Comparison of ENCODE assay signal across 8 mouse cellular contexts in genomic region chr5:134747947-134748618, GRCm38 (mm10). TPM values are rescaled to one million over a fixed set of nuclear protein-coding genes. Genes with fewer than 3 reads are reported as not detected.
DNase-seq lines count a peak whose midpoint lies in the region; ATAC-seq and TF ChIP-seq lines count a peak whose summit lies in the region.

No protein-coding gene starts in this region.

- H3K9ac ChIP-seq in CH12.LX (ENCODE audit: insufficient read depth, low read depth), result no peak overlapping the region
- no peak overlapping the region for H3K9ac ChIP-seq in embryonic facial prominence, embryonic 12.5 days
- no peak overlapping the region for H3K9ac ChIP-seq in limb, embryonic 13.5 days
- H3K9ac ChIP-seq in midbrain, postnatal 0 days (replicated peaks; ENCODE audit: low read length, poor library complexity, severe bottlenecking), result no peak overlapping the region

- TF ChIP-seq POLR2A in CH12.LX (IDR thresholded peaks at IDR 0.05; ENCODE audit: low read depth, low read length), result no peak

- peak; percentile 79 to 95 for TF ChIP-seq CTCF in CH12.LX (conservative IDR thresholded peaks at IDR 0.05 in 1 of 2, IDR thresholded peaks at IDR 0.05 in 1 of 2; ENCODE audit: low read depth in 2 of 2, low read length in 2 of 2)
- TF ChIP-seq CTCF in midbrain, postnatal 0 days (IDR thresholded peaks at IDR 0.05), result peak; percentile 91

- ATAC-seq in embryonic facial prominence, embryonic 12.5 days (ENCODE audit: insufficient number of reproducible peaks, insufficient read depth, low FRiP score, low TSS enrichment), result peak; percentile 8; the same call in 1 of the 2 replicates
- ATAC-seq in limb, embryonic 13.5 days (ENCODE audit: low FRiP score, low read depth), result peak; percentile 31
- ATAC-seq in midbrain, postnatal 0 days (ENCODE audit: low FRiP score), result peak; percentile 24; the same call in 1 of the 2 replicates

- TF ChIP-seq EP300 in CH12.LX (IDR thresholded peaks at IDR 0.05; ENCODE audit: low read length), result no peak

- H3K27me3 ChIP-seq in CH12.LX (replicated peaks), result peaks cover 86% of the 10 kb centered on the region
- 0 out of 2 replicates have a peak, but pooled peaks cover 7% of the 10 kb centered on the region for H3K27me3 ChIP-seq in embryonic facial prominence, embryonic 12.5 days
- H3K27me3 ChIP-seq in heart, embryonic 10.5 days (ENCODE audit: insufficient read depth, poor library complexity, severe bottlenecking), result peaks cover 67% of the 10 kb centered on the region
- peaks cover 27% of the 10 kb centered on the region; the same call in 1 of the 2 replicates for H3K27me3 ChIP-seq in limb, embryonic 13.5 days
- no peaks in the 10 kb centered on the region for H3K27me3 ChIP-seq in midbrain, postnatal 0 days (ENCODE audit: insufficient read depth, low read length)

- no peaks in the 10 kb centered on the region for H3K36me3 ChIP-seq in CH12.LX (replicated peaks in 1 of 2; ENCODE audit: control insufficient read depth in 1 of 2, insufficient read depth in 1 of 2, low read length in 1 of 2)
- H3K36me3 ChIP-seq in embryonic facial prominence, embryonic 12.5 days, result no peaks in the 10 kb centered on the region
- no peaks in the 10 kb centered on the region for H3K36me3 ChIP-seq in heart, embryonic 10.5 days
- H3K36me3 ChIP-seq in limb, embryonic 13.5 days, result no peaks in the 10 kb centered on the region
- no peaks in the 10 kb centered on the region for H3K36me3 ChIP-seq in midbrain, postnatal 0 days (ENCODE audit: insufficient read depth, low read length)

- WGBS in embryonic facial prominence, embryonic 12.5 days, result 42% methylated on average over 6 of the region's 6 CpGs
- WGBS in heart, embryonic 10.5 days, result 49% methylated on average over 6 of the region's 6 CpGs
- WGBS in limb, embryonic 13.5 days, result 43% methylated on average over 6 of the region's 6 CpGs
- 49% methylated on average over 6 of the region's 6 CpGs for WGBS in midbrain, postnatal 0 days

- peak; percentile 64 for TF ChIP-seq RAD21 in CH12.LX (IDR thresholded peaks at IDR 0.05; ENCODE audit: low read depth, low read length)

- H3K79me2 ChIP-seq in CH12.LX (replicated peaks; ENCODE audit: control insufficient read depth, extremely low read depth, insufficient read depth, poor library complexity, severe bottlenecking), result no peaks in the 10 kb centered on the region

- dilution Hi-C loops in CH12.LX (cut with MboI; ENCODE audit: extremely low pct_ligation_motif_present, extremely low pct_unique_long_range_greater_than_20kb, low sequenced_read_pairs), result no loop called here

- no peak overlapping the region for H3K27ac ChIP-seq in CH12.LX (ENCODE audit: insufficient read depth, low read depth)
- peak overlapping the region; percentile 38 for H3K27ac ChIP-seq in embryonic facial prominence, embryonic 12.5 days
- H3K27ac ChIP-seq in heart, embryonic 10.5 days, result peak overlapping the region; percentile 16; the same call in 1 of the 2 replicates
- H3K27ac ChIP-seq in limb, embryonic 13.5 days, result peak overlapping the region; percentile 85
- no peak overlapping the region for H3K27ac ChIP-seq in midbrain, postnatal 0 days (ENCODE audit: low read depth, low read length)

- H3K4me3 ChIP-seq in CH12.LX (replicated peaks in 1 of 3; ENCODE audit: low read depth in 2 of 3, low read length in 2 of 3, poor library complexity in 1 of 3), result no peak overlapping the region
- H3K4me3 ChIP-seq in embryonic facial prominence, embryonic 12.5 days, result peak overlapping the region; percentile 40; the same call in 1 of the 2 replicates
- no peak overlapping the region for H3K4me3 ChIP-seq in heart, embryonic 10.5 days
- H3K4me3 ChIP-seq in limb, embryonic 13.5 days, result peak overlapping the region; percentile 52; the same call in 1 of the 2 replicates
- peak overlapping the region; percentile 47; the same call in 1 of the 2 replicates for H3K4me3 ChIP-seq in midbrain, postnatal 0 days (ENCODE audit: low read depth, low read length)

- H3K4me1 ChIP-seq in CH12.LX (ENCODE audit: control insufficient read depth in 1 of 2, insufficient read depth in 2 of 2), result no peaks in the 10 kb centered on the region
- peaks cover 26% of the 10 kb centered on the region for H3K4me1 ChIP-seq in embryonic facial prominence, embryonic 12.5 days
- H3K4me1 ChIP-seq in heart, embryonic 10.5 days, result peaks cover 20% of the 10 kb centered on the region
- H3K4me1 ChIP-seq in limb, embryonic 13.5 days, result peaks cover 46% of the 10 kb centered on the region
- H3K4me1 ChIP-seq in midbrain, postnatal 0 days (ENCODE audit: insufficient read depth, low read length), result peaks cover 14% of the 10 kb centered on the region

- no peaks in the 10 kb centered on the region for H3K9me3 ChIP-seq in CH12.LX (replicated peaks; ENCODE audit: low read length)
- no peaks in the 10 kb centered on the region for H3K9me3 ChIP-seq in embryonic facial prominence, embryonic 12.5 days
- H3K9me3 ChIP-seq in heart, embryonic 10.5 days, result no peaks in the 10 kb centered on the region
- no peaks in the 10 kb centered on the region for H3K9me3 ChIP-seq in limb, embryonic 13.5 days
- H3K9me3 ChIP-seq in midbrain, postnatal 0 days (ENCODE audit: low read length), result no peaks in the 10 kb centered on the region

- peak; percentile 37 for DNase-seq in CH12.LX (ENCODE audit: extremely low read depth)
- DNase-seq in adrenal gland, postnatal 36 days, result peak; percentile 67 to 81
- peak; percentile 84 for DNase-seq in heart, embryonic 10.5 days (ENCODE audit: low spot score)
- DNase-seq in kidney, adult 9 months, result peak; percentile 63
- peak; percentile 72 for DNase-seq in midbrain, postnatal 0 days (ENCODE audit: low spot score)
- peak; percentile 45 for DNase-seq in testis, postnatal 14 days (ENCODE audit: low spot score)

- H3K4me2 ChIP-seq in CH12.LX (ENCODE audit: insufficient read depth, low read depth, poor library complexity, severe bottlenecking), result no peak overlapping the region
- H3K4me2 ChIP-seq in embryonic facial prominence, embryonic 12.5 days (replicated peaks), result peak overlapping the region; percentile 78
- H3K4me2 ChIP-seq in limb, embryonic 13.5 days (replicated peaks), result peak overlapping the region; percentile 83
- H3K4me2 ChIP-seq in midbrain, postnatal 0 days (ENCODE audit: low read depth, low read length, poor library complexity, severe bottlenecking), result peak overlapping the region; percentile 87

- in situ Hi-C loops in CH12.LX (cut with MboI; ENCODE audit: low pct_ligation_motif_present, low pct_unique_long_range_greater_than_20kb, low sequenced_read_pairs), result loop anchor here (25.0 kb wide), 1 partner anchor 164 kb away; the partner anchor contains the start of genes Cldn13 and Tmem270

TF ChIP-seq in CH12.LX, 34 proteins besides CTCF, POLR2A, EP300 and RAD21:
- peak; percentile 66 for TF ChIP-seq SMC3 (IDR thresholded peaks at IDR 0.05; ENCODE audit: low read depth, low read length)
- no peak for TF ChIP-seq TCF12 (IDR thresholded peaks at IDR 0.05; ENCODE audit: low read depth, low read length)
- TF ChIP-seq NELFE (IDR thresholded peaks at IDR 0.05; ENCODE audit: low read depth, low read length), result no peak
- no peak for TF ChIP-seq GABPA (IDR thresholded peaks at IDR 0.05; ENCODE audit: insufficient replicate concordance, low read depth, low read length)

RNA-seq across cellular contexts. Expression of gene Eln, which starts 1.0 kb away (rescaled TPM):
- not detected in 2 replicates for total RNA-seq in CH12.LX (2012; rRNA removed)
- not detected in 2 replicates for total RNA-seq in CH12.LX (2014; rRNA removed)
- not detected in 2 replicates for polyA plus RNA-seq in CH12.LX (2012; ENCODE audit: insufficient read length, low read depth)
- total RNA-seq in adrenal gland, postnatal 36 days (2021), result 10 to 100 TPM; 20.4 to 51.7 TPM
- polyA plus RNA-seq in embryonic facial prominence, embryonic 12.5 days (2016; fragmentation: Nextera tagmentation; extraction: Ambion mirVana), result 32.7 and 35.4 TPM in 2 replicates
- 4.8 and 8.0 TPM in 2 replicates for polyA plus RNA-seq in heart, embryonic 10.5 days (2016; fragmentation: Nextera tagmentation; extraction: Ambion mirVana)
- polyA plus RNA-seq in limb, embryonic 13.5 days (2015; fragmentation: Nextera tagmentation; extraction: Ambion mirVana), result 49.7 and 53.8 TPM in 2 replicates
- 27.7 and 35.8 TPM in 2 replicates for total RNA-seq in midbrain, postnatal 0 days (2014; rRNA removed)
- polyA plus RNA-seq in midbrain, postnatal 0 days (2015; fragmentation: Nextera tagmentation; extraction: Ambion mirVana), result 35.0 and 36.2 TPM in 2 replicates

RNA-seq across cellular contexts. Expression of gene Limk1, which starts 59.7 kb away (rescaled TPM):
- total RNA-seq in CH12.LX (2012; rRNA removed), result 10.8 and 11.5 TPM in 2 replicates
- total RNA-seq in CH12.LX (2014; rRNA removed), result 6.4 and 7.2 TPM in 2 replicates
- polyA plus RNA-seq in CH12.LX (2012; ENCODE audit: insufficient read length, low read depth), result 24.5 and 27.7 TPM in 2 replicates
- 10 to 100 TPM; 19.5 to 22.6 TPM for total RNA-seq in adrenal gland, postnatal 36 days (2021)
- 12.3 and 13.8 TPM in 2 replicates for polyA plus RNA-seq in embryonic facial prominence, embryonic 12.5 days (2016; fragmentation: Nextera tagmentation; extraction: Ambion mirVana)
- 3.7 and 4.7 TPM in 2 replicates for polyA plus RNA-seq in heart, embryonic 10.5 days (2016; fragmentation: Nextera tagmentation; extraction: Ambion mirVana)
- polyA plus RNA-seq in limb, embryonic 13.5 days (2015; fragmentation: Nextera tagmentation; extraction: Ambion mirVana), result 8.4 and 9.0 TPM in 2 replicates
- 72.9 and 76.5 TPM in 2 replicates for total RNA-seq in midbrain, postnatal 0 days (2014; rRNA removed)
- 15.5 and 16.7 TPM in 2 replicates for polyA plus RNA-seq in midbrain, postnatal 0 days (2015; fragmentation: Nextera tagmentation; extraction: Ambion mirVana)

Comparison
In these comparisons a context has a peak if more than half of its experiments do, and no peak if none do; other contexts are left out.
1. H3K27ac ChIP-seq: peak in embryonic facial prominence, embryonic 12.5 days (single experiment), heart, embryonic 10.5 days (single experiment) and limb, embryonic 13.5 days (single experiment); none in CH12.LX (single experiment) and midbrain, postnatal 0 days (single experiment).
2. H3K4me3 ChIP-seq: peak in embryonic facial prominence, embryonic 12.5 days (single experiment), limb, embryonic 13.5 days (single experiment) and midbrain, postnatal 0 days (single experiment); none in CH12.LX (0 of 3) and heart, embryonic 10.5 days (single experiment).
3. Peak in every context shown above with its lines, with median percentiles within 50 percentile points of each other: DNase-seq and ATAC-seq.